Mouse (Mus musculus) lung, embryonic 14.5 days (tissue): Measurements from ENCODE around the gene Alpl. TPM values are rescaled to one million over a fixed set of nuclear protein-coding genes. Genes with fewer than 3 reads are reported as not detected.
A peak's percentile ranks its signal among the peaks of the same experiment; 100 is the strongest.

Source experiments
- ATAC-seq: fragments of 200-750 bp; cut with Nextera tagmentation; 2 replicates; pipeline ENCODE4 v1.8.0; 2017; ENCODE audit warnings: mild to moderate bottlenecking, moderate TSS enrichment, moderate library complexity; ENCODE audit not compliant: insufficient read depth
- DNase-seq: peaks from one replicate; pipeline ENCODE4 v3.0.0-alpha.2; 2015
- H3K27ac ChIP-seq: fragments of 300-500 bp; sonication (generic); 2 replicates; pipeline ENCODE4 v1.5.1; 2014; ENCODE audit warnings: low read depth, mild to moderate bottlenecking, moderate library complexity
- H3K27me3 ChIP-seq: fragments of 300-500 bp; sonication (generic); 2 replicates; pipeline ENCODE4 v1.6.1; 2014; ENCODE audit warnings: low read length, control low read depth; ENCODE audit not compliant: insufficient read depth
- H3K36me3 ChIP-seq: fragments of 300-500 bp; sonication (generic); 2 replicates; pipeline ENCODE4 v1.6.1; 2014; ENCODE audit warnings: control low read depth; ENCODE audit not compliant: insufficient read depth
- H3K4me1 ChIP-seq: fragments of 300-500 bp; sonication (generic); 2 replicates; pipeline ENCODE4 v1.6.1; 2014; ENCODE audit warnings: antibody characterized with exemption, control low read depth; ENCODE audit not compliant: insufficient read depth
- H3K4me2 ChIP-seq: fragments of 300-500 bp; sonication (generic); 2 replicates; pipeline ENCODE4 v1.6.1; 2014; ENCODE audit warnings: mild to moderate bottlenecking
- H3K4me3 ChIP-seq: fragments of 300-500 bp; sonication (generic); 2 replicates; pipeline ENCODE4 v1.5.1; 2014; ENCODE audit warnings: low read depth, low read length
- H3K9ac ChIP-seq: fragments of 300-500 bp; sonication (generic); 2 replicates; pipeline ENCODE4 v1.6.1; 2014
- H3K9me3 ChIP-seq: fragments of 300-500 bp; sonication (generic); 2 replicates; pipeline ENCODE4 v1.6.1; 2016; ENCODE audit warnings: low read depth, low read length, control low read depth
- CTCF ChIP-seq: IDR thresholded peaks from 2 replicates; pipeline ENCODE4 v1.5.1; 2016; ENCODE audit warnings: antibody characterized with exemption, low read depth
- WGBS: fragments of 180-500 bp; shearing (Covaris S2); extraction: QIAGEN DNeasy Blood & Tissue Kit; methylation state at CpG from one replicate; pipeline ENCODE4 v1.1.7; 2014; 5-methylcytosine and 5-hydroxymethylcytosine counted together
- polyA plus RNA-seq: library from polyadenylated mRNA; unstranded; fragments of >200 nt; fragmentation: Nextera tagmentation; extraction: Ambion mirVana; gene quantifications from 2 replicates; pipeline ENCODE4 v1.2.1, GENCODE M21; 2014

Gene Alpl
- polyA plus RNA-seq, 1 experiment from 2014 or later = 4.1 TPM

- peaks cover 5% of the 10 kb centered on the region; the same call in 1 of the 2 replicates for H3K4me1 ChIP-seq
- H3K27ac ChIP-seq = no peak overlapping the region
- H3K36me3 ChIP-seq = no peaks in the 10 kb centered on the region
- peaks cover 17% of the 10 kb centered on the region for H3K27me3 ChIP-seq
- no peak overlapping the region for H3K4me3 ChIP-seq
- 23% methylated on average over 15 of the region's 15 CpGs for WGBS
- DNase-seq (peak; percentile 27), ATAC-seq (no peak)
- H3K4me2 ChIP-seq = no peak overlapping the region
- H3K9ac ChIP-seq = no peak overlapping the region
- no peaks in the 10 kb centered on the region for H3K9me3 ChIP-seq
- TF ChIP-seq CTCF = no peak
Measured at GRCm38 (mm10) chr4:137719378-137720077, 76.7 kb downstream of the Alpl start.

- H3K4me2 ChIP-seq = no peak overlapping the region
- peaks cover 5% of the 10 kb centered on the region; the same call in 1 of the 2 replicates for H3K4me1 ChIP-seq
- H3K4me3 ChIP-seq = no peak overlapping the region
- WGBS = 60% methylated on average over 15 of the region's 15 CpGs
- no peaks in the 10 kb centered on the region for H3K27me3 ChIP-seq
- no peak overlapping the region for H3K27ac ChIP-seq
- no peak overlapping the region for H3K9ac ChIP-seq
- no peaks in the 10 kb centered on the region for H3K36me3 ChIP-seq
- ATAC-seq = no peak
- no peaks in the 10 kb centered on the region for H3K9me3 ChIP-seq
- TF ChIP-seq CTCF = no peak
- DNase-seq = no peak
Measured at GRCm38 (mm10) chr4:137717671-137718070, 78.5 kb downstream of the Alpl start.

GRCm38 (mm10) chr4:137717005-137717404, 79.2 kb downstream of the Alpl start:
- WGBS = 58% methylated on average over 7 of the region's 7 CpGs
- no peaks in the 10 kb centered on the region for H3K27me3 ChIP-seq
- H3K4me1 ChIP-seq = peaks cover 5% of the 10 kb centered on the region; the same call in 1 of the 2 replicates
- H3K9ac ChIP-seq = no peak overlapping the region
- no peak overlapping the region for H3K4me2 ChIP-seq
- H3K27ac ChIP-seq = no peak overlapping the region
- ATAC-seq (no peak), DNase-seq (no peak)
- H3K9me3 ChIP-seq = no peaks in the 10 kb centered on the region
- H3K4me3 ChIP-seq = no peak overlapping the region
- TF ChIP-seq CTCF = no peak
- H3K36me3 ChIP-seq = no peaks in the 10 kb centered on the region

GRCm38 (mm10) chr4:137714020-137714624, 82.1 kb downstream of the Alpl start:
- Histone ChIP-seq H3K9me3 (no peaks in the 10 kb centered on the region), H3K4me3 (no peak overlapping the region), H3K4me1 (peaks cover under 1% of the 10 kb centered on the region; the same call in 1 of the 2 replicates), H3K36me3 (no peaks in the 10 kb centered on the region), H3K27me3 (no peaks in the 10 kb centered on the region), H3K27ac (no peak overlapping the region), H3K4me2 (no peak overlapping the region), H3K9ac (no peak overlapping the region)
- ATAC-seq (no peak), DNase-seq (peak; percentile 33)
- WGBS = 31% methylated on average over 8 of the region's 8 CpGs
- TF ChIP-seq CTCF = peak; percentile 63

GRCm38 (mm10) chr4:137712963-137713362, 83.2 kb downstream of the Alpl start:
- no peak overlapping the region for H3K9ac ChIP-seq
- no peak overlapping the region for H3K4me3 ChIP-seq
- DNase-seq = no peak
- WGBS = 35% methylated on average over 13 of the region's 13 CpGs
- no peak for ATAC-seq
- no peak overlapping the region for H3K4me2 ChIP-seq
- H3K9me3 ChIP-seq = no peaks in the 10 kb centered on the region
- H3K4me1 ChIP-seq = no peaks in the 10 kb centered on the region
- peaks cover 7% of the 10 kb centered on the region for H3K27me3 ChIP-seq
- no peak overlapping the region for H3K27ac ChIP-seq
- no peaks in the 10 kb centered on the region for H3K36me3 ChIP-seq
- no peak for TF ChIP-seq CTCF

- Histone ChIP-seq H3K27ac (no peak overlapping the region), H3K27me3 (peaks cover 13% of the 10 kb centered on the region), H3K4me3 (peak overlapping the region; percentile 48), H3K9ac (peak overlapping the region; percentile 62), H3K36me3 (no peaks in the 10 kb centered on the region), H3K9me3 (no peaks in the 10 kb centered on the region), H3K4me2 (peak overlapping the region; percentile 85), H3K4me1 (peaks cover 5% of the 10 kb centered on the region; the same call in 1 of the 2 replicates)
- 3% methylated on average over 43 of the region's 52 CpGs for WGBS
- no peak for TF ChIP-seq CTCF
- ATAC-seq = peak; percentile 88
- peak; percentile 93 for DNase-seq
Measured at GRCm38 (mm10) chr4:137707216-137707990, 88.8 kb downstream of the Alpl start.

GRCm38 (mm10) chr4:137706510-137706909, 89.7 kb downstream of the Alpl start:
- H3K36me3 ChIP-seq = no peaks in the 10 kb centered on the region
- H3K4me1 ChIP-seq = peaks cover 5% of the 10 kb centered on the region; the same call in 1 of the 2 replicates
- H3K27me3 ChIP-seq = peaks cover 13% of the 10 kb centered on the region
- 59% methylated on average over 7 of the region's 7 CpGs for WGBS
- DNase-seq (no peak), ATAC-seq (no peak)
- H3K27ac ChIP-seq = peak overlapping the region; percentile 37; the same call in 1 of the 2 replicates
- H3K4me2 ChIP-seq = peak overlapping the region; percentile 85
- no peak for TF ChIP-seq CTCF
- no peaks in the 10 kb centered on the region for H3K9me3 ChIP-seq
- no peak overlapping the region; the same call in 1 of the 2 replicates for H3K9ac ChIP-seq
- no peak overlapping the region for H3K4me3 ChIP-seq
